13 mouse cellular contexts compared by ENCODE assay signal in the genomic region with DNA sequence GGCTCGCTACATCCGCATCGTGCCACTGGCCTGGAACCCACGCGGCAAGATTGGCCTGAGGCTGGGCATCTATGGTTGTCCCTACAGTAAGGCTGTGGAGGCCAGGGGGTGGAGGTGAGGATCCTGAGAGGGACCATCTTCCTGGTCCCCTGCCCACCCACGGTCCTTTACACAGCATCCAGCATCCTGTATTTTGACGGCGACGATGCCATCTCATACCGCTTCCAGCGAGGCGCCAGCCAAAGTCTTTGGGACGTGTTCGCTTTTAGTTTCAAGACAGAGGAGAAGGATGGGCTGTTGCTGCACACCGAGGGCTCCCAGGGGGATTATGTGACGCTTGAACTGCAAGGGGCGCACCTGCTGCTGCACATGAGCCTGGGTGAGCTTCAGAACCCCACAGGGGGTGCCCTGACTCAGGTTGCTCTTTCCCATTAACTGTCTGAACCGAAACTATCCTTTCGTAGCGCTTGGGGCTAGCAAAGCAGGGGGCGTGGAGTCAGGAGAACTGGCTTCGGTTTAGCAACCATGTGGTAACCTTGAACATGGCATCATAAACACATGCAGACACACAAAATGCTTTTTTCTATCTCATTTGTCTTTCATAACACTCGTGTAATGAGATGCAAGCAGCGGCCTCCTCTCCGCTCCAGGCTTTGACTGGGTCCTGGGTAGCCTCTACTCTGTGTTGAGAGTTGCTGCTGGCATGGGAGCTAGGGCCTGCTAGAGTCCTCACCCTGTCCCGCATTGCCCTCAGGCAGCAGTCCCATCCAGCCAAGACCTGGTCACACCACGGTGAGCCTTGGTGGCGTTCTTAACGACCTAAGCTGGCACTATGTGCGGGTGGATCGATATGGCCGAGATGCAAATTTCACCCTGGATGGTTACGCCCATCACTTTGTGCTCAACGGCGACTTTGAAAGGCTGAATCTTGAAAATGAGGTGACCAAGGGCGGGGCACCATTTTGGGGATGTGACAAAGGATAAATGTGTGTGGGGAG. TPM values are rescaled to one million over a fixed set of nuclear protein-coding genes. Genes with fewer than 3 reads are reported as not detected.
DNase-seq lines count a peak whose midpoint lies in the region; ATAC-seq lines count a peak whose summit lies in the region.
"Had no signal": no experiment of that assay in that cellular context is flagged by ENCODE, and none has a peak within 500 bp of the region (broad histone marks: within the 10 kb centered on the region; RNA-seq: fewer than 3 reads in every experiment).

No protein-coding gene starts in this region.

- no peaks in the 10 kb centered on the region for H3K9me3 ChIP-seq in kidney, embryonic 15.5 days (replicated peaks)
- H3K9me3 ChIP-seq in embryonic facial prominence, embryonic 10.5 days, result no peaks in the 10 kb centered on the region
- H3K9me3 ChIP-seq in midbrain, embryonic 14.5 days (ENCODE audit: control insufficient read depth, low read length), result no peaks in the 10 kb centered on the region

- no peak for DNase-seq in kidney, adult 11 months
- peak; percentile 42 to 55 for DNase-seq in cerebellum, adult 18-20 months
- no peak for DNase-seq in embryonic facial prominence, embryonic 10.5 days (ENCODE audit: low spot score)
- DNase-seq in midbrain, embryonic 14.5 days, result no peak
- no peak for DNase-seq in thymus, postnatal 36 days
- DNase-seq in layer of hippocampus, adult 9-11 months, result no peak
- no peak for DNase-seq in adrenal gland, postnatal 10 days
- DNase-seq: adrenal gland, postnatal 25 days had no signal

- 0 out of 2 replicates have a peak overlapping the region, but pooled peaks have one; percentile 9 for H3K4me2 ChIP-seq in kidney, embryonic 15.5 days
- H3K4me2 ChIP-seq in midbrain, embryonic 14.5 days (ENCODE audit: low read length), result peak overlapping the region; percentile 4; the same call in 1 of the 2 replicates
- H3K4me2 ChIP-seq: liver, embryonic 11.5 days had no signal

- no peak for ATAC-seq in kidney, embryonic 15.5 days (replicated peaks; ENCODE audit: low FRiP score)
- ATAC-seq in midbrain, embryonic 14.5 days (ENCODE audit: low FRiP score, low TSS enrichment), result no peak

- no peak overlapping the region for H3K27ac ChIP-seq in kidney, embryonic 15.5 days
- no peak overlapping the region for H3K27ac ChIP-seq in embryonic facial prominence, embryonic 10.5 days (replicated peaks)
- no peak overlapping the region for H3K27ac ChIP-seq in midbrain, embryonic 14.5 days (replicated peaks; ENCODE audit: low read depth, low read length)

- peaks cover 47% of the 10 kb centered on the region for H3K27me3 ChIP-seq in kidney, embryonic 15.5 days
- H3K27me3 ChIP-seq in embryonic facial prominence, embryonic 10.5 days (replicated peaks; ENCODE audit: low read depth, poor library complexity, severe bottlenecking), result peaks cover 89% of the 10 kb centered on the region
- peaks cover 38% of the 10 kb centered on the region for H3K27me3 ChIP-seq in midbrain, embryonic 14.5 days (ENCODE audit: control insufficient read depth, insufficient read depth, low read length)

- peaks cover 56% of the 10 kb centered on the region for H3K4me1 ChIP-seq in kidney, embryonic 15.5 days
- peaks cover 50% of the 10 kb centered on the region for H3K4me1 ChIP-seq in embryonic facial prominence, embryonic 10.5 days
- peaks cover 30% of the 10 kb centered on the region for H3K4me1 ChIP-seq in midbrain, embryonic 14.5 days (ENCODE audit: control insufficient read depth, insufficient read depth, low read length)

- WGBS in kidney, embryonic 15.5 days, result 54% methylated on average over 36 of the region's 36 CpGs
- 47% methylated on average over 36 of the region's 36 CpGs for WGBS in embryonic facial prominence, embryonic 10.5 days
- 49% methylated on average over 36 of the region's 36 CpGs for WGBS in midbrain, embryonic 14.5 days

- H3K9ac ChIP-seq in kidney, embryonic 15.5 days, result no peak overlapping the region
- H3K9ac ChIP-seq in midbrain, embryonic 14.5 days (replicated peaks; ENCODE audit: low read length), result no peak overlapping the region

- H3K4me3 ChIP-seq in kidney, embryonic 15.5 days (replicated peaks), result no peak overlapping the region
- 0 out of 2 replicates have a peak overlapping the region, but pooled peaks have one; percentile 12 for H3K4me3 ChIP-seq in embryonic facial prominence, embryonic 10.5 days
- H3K4me3 ChIP-seq in midbrain, embryonic 14.5 days (replicated peaks; ENCODE audit: low read depth, low read length), result no peak overlapping the region

- H3K36me3 ChIP-seq in kidney, embryonic 15.5 days, result no peaks in the 10 kb centered on the region; the same call in 1 of the 2 replicates
- H3K36me3 ChIP-seq in embryonic facial prominence, embryonic 10.5 days (replicated peaks), result no peaks in the 10 kb centered on the region
- no peaks in the 10 kb centered on the region for H3K36me3 ChIP-seq in midbrain, embryonic 14.5 days (ENCODE audit: control insufficient read depth, insufficient read depth, low read length)
- H3K36me3 ChIP-seq: G1E had no signal

RNA-seq across cellular contexts. Expression of a gene that starts 3.1 kb away (rescaled TPM):
- 0.78 and 0.82 TPM in 2 replicates for polyA plus RNA-seq in kidney, embryonic 15.5 days (2015; fragmentation: Nextera tagmentation; extraction: Ambion mirVana)
- 0.16 TPM in 1 of 2 replicates, not detected in the other for polyA plus RNA-seq in embryonic facial prominence, embryonic 10.5 days (2016; fragmentation: Nextera tagmentation; extraction: Ambion mirVana)
- polyA plus RNA-seq in midbrain, embryonic 14.5 days (2014; fragmentation: Nextera tagmentation; extraction: Ambion mirVana), result 0.16 TPM in 1 of 2 replicates, not detected in the other
- under 1 TPM; 0.78 to 1.00 TPM for total RNA-seq in adrenal gland, postnatal 10 days (2021)
- total RNA-seq: G1E; hematopoietic stem cell, adult 5-6 weeks; megakaryocyte progenitor cell, adult 5-6 weeks had no signal
- polyA plus RNA-seq: G1E had no signal

RNA-seq across cellular contexts. Expression of a gene that starts 7.2 kb away (rescaled TPM):
- polyA plus RNA-seq in kidney, embryonic 15.5 days (2015; fragmentation: Nextera tagmentation; extraction: Ambion mirVana), result 17.0 and 18.6 TPM in 2 replicates
- 3.7 and 4.0 TPM in 2 replicates for polyA plus RNA-seq in embryonic facial prominence, embryonic 10.5 days (2016; fragmentation: Nextera tagmentation; extraction: Ambion mirVana)
- 8.2 and 8.4 TPM in 2 replicates for polyA plus RNA-seq in midbrain, embryonic 14.5 days (2014; fragmentation: Nextera tagmentation; extraction: Ambion mirVana)
- 10 to 100 TPM; 26.2 to 40.8 TPM for total RNA-seq in adrenal gland, postnatal 10 days (2021)
- total RNA-seq: hematopoietic stem cell, adult 5-6 weeks had no signal

RNA-seq across cellular contexts. Expression of a gene that starts 8.0 kb away (rescaled TPM):
- 1.9 and 2.0 TPM in 2 replicates for polyA plus RNA-seq in kidney, embryonic 15.5 days (2015; fragmentation: Nextera tagmentation; extraction: Ambion mirVana)
- polyA plus RNA-seq in embryonic facial prominence, embryonic 10.5 days (2016; fragmentation: Nextera tagmentation; extraction: Ambion mirVana), result 0.23 and 0.31 TPM in 2 replicates
- polyA plus RNA-seq in midbrain, embryonic 14.5 days (2014; fragmentation: Nextera tagmentation; extraction: Ambion mirVana), result 2.3 and 2.8 TPM in 2 replicates
- 10 to 100 TPM; 12.1 to 15.9 TPM for total RNA-seq in adrenal gland, postnatal 10 days (2021)
- total RNA-seq: hematopoietic stem cell, adult 5-6 weeks had no signal

RNA-seq across cellular contexts. Expression of a gene that starts 22.7 kb away (rescaled TPM):
- polyA plus RNA-seq in kidney, embryonic 15.5 days (2015; fragmentation: Nextera tagmentation; extraction: Ambion mirVana), result 3.8 and 4.2 TPM in 2 replicates
- 4.9 and 5.7 TPM in 2 replicates for polyA plus RNA-seq in embryonic facial prominence, embryonic 10.5 days (2016; fragmentation: Nextera tagmentation; extraction: Ambion mirVana)
- 42.2 and 56.0 TPM in 2 replicates for polyA plus RNA-seq in midbrain, embryonic 14.5 days (2014; fragmentation: Nextera tagmentation; extraction: Ambion mirVana)
- total RNA-seq in adrenal gland, postnatal 10 days (2021), result 1 to 10 TPM; 6.9 to 7.2 TPM
- total RNA-seq: G1E; hematopoietic stem cell, adult 5-6 weeks; megakaryocyte progenitor cell, adult 5-6 weeks had no signal
- polyA plus RNA-seq: G1E had no signal

RNA-seq across cellular contexts. Expression of a gene that starts 47.9 kb away (rescaled TPM):
- polyA plus RNA-seq in kidney, embryonic 15.5 days (2015; fragmentation: Nextera tagmentation; extraction: Ambion mirVana), result 22.9 and 27.0 TPM in 2 replicates
- polyA plus RNA-seq in embryonic facial prominence, embryonic 10.5 days (2016; fragmentation: Nextera tagmentation; extraction: Ambion mirVana), result 13.3 and 14.5 TPM in 2 replicates
- polyA plus RNA-seq in midbrain, embryonic 14.5 days (2014; fragmentation: Nextera tagmentation; extraction: Ambion mirVana), result 25.1 and 25.6 TPM in 2 replicates
- total RNA-seq in adrenal gland, postnatal 10 days (2021), result 10 to 100 TPM; 27.9 to 37.9 TPM

Comparison
In these comparisons a context has a peak if more than half of its experiments do, and no peak if none do; other contexts are left out.
1. DNase-seq: peak in cerebellum, adult 18-20 months (2 of 2); none in kidney, adult 11 months (single experiment), embryonic facial prominence, embryonic 10.5 days (single experiment), midbrain, embryonic 14.5 days (single experiment), thymus, postnatal 36 days (0 of 2), layer of hippocampus, adult 9-11 months (single experiment) and adrenal gland, postnatal 10 days (single experiment).